Comparison of ENCODE assay signal across 9 mouse cellular contexts in genomic region chr4:55077133-55077889, GRCm38 (mm10).
DNase-seq lines count a peak whose midpoint lies in the region; ATAC-seq and TF ChIP-seq lines count a peak whose summit lies in the region.
"Had no signal": no experiment of that assay in that cellular context is flagged by ENCODE, and none has a peak within 500 bp of the region (broad histone marks: within the 10 kb centered on the region; RNA-seq: fewer than 3 reads in every experiment).

No protein-coding gene starts in this region.

- H3K9me3 ChIP-seq in forebrain, embryonic 13.5 days (replicated peaks) = no peaks in the 10 kb centered on the region
- H3K9me3 ChIP-seq in hindbrain, embryonic 15.5 days = no peaks in the 10 kb centered on the region
- H3K9me3 ChIP-seq: stomach, embryonic 15.5 days had no signal

- WGBS in forebrain, embryonic 13.5 days = 24% methylated on average over 11 of the region's 11 CpGs
- 16% methylated on average over 11 of the region's 11 CpGs for WGBS in hindbrain, embryonic 15.5 days

- H3K27ac ChIP-seq in gastrocnemius, adult 2 months = peak overlapping the region; percentile 77
- H3K27ac ChIP-seq in forebrain, embryonic 13.5 days = peak overlapping the region; percentile 92
- peak overlapping the region; percentile 69 for H3K27ac ChIP-seq in hindbrain, embryonic 15.5 days (replicated peaks)
- H3K27ac ChIP-seq: stomach, embryonic 15.5 days had no signal

- H3K4me3 ChIP-seq in gastrocnemius, adult 2 months = peak overlapping the region; percentile 52
- H3K4me3 ChIP-seq in forebrain, embryonic 13.5 days = no peak overlapping the region
- no peak overlapping the region for H3K4me3 ChIP-seq in hindbrain, embryonic 15.5 days
- H3K4me3 ChIP-seq: stomach, embryonic 15.5 days had no signal

- no peaks in the 10 kb centered on the region for H3K27me3 ChIP-seq in forebrain, embryonic 13.5 days
- no peaks in the 10 kb centered on the region for H3K27me3 ChIP-seq in hindbrain, embryonic 15.5 days
- H3K27me3 ChIP-seq: stomach, embryonic 15.5 days had no signal

- ATAC-seq in forebrain, embryonic 13.5 days = peak; percentile 78
- ATAC-seq in hindbrain, embryonic 15.5 days (ENCODE audit: low FRiP score, low read depth) = peak; percentile 68; the same call in 1 of the 2 replicates
- no peak for ATAC-seq in granulocyte monocyte progenitor cell, adult 5-6 weeks (replicated peaks; ENCODE audit: poor library complexity, severe bottlenecking)

- intact Hi-C loops in gastrocnemius, adult 2 months (cut with DNase I) = no loop called here
- intact Hi-C loops in left cerebral cortex, postnatal 10 days (cut with DNase I) = no loop called here

- peak overlapping the region; percentile 5; the same call in 1 of the 2 replicates for H3K4me2 ChIP-seq in forebrain, embryonic 13.5 days
- H3K4me2 ChIP-seq in hindbrain, embryonic 15.5 days = no peak overlapping the region
- H3K4me2 ChIP-seq: stomach, embryonic 15.5 days had no signal

- peaks cover 31% of the 10 kb centered on the region for H3K4me1 ChIP-seq in forebrain, embryonic 13.5 days
- peaks cover 21% of the 10 kb centered on the region for H3K4me1 ChIP-seq in hindbrain, embryonic 15.5 days (replicated peaks)

- DNase-seq in gastrocnemius, adult 2 months = peak; percentile 41
- DNase-seq in gastrocnemius, postnatal 4 days (ENCODE audit: low spot score in 2 of 2) = no peak
- peak; percentile 42 to 61 for DNase-seq in left cerebral cortex, postnatal 10 days (ENCODE audit: extremely low spot score in 1 of 2, low spot score in 2 of 2)
- peak; percentile 13 for DNase-seq in retina, adult 2 months (ENCODE audit: low read depth, low spot score)
- no peak for DNase-seq in urinary bladder, postnatal 25 days (ENCODE audit: low spot score)

- TF ChIP-seq CTCF in gastrocnemius, adult 2 months (IDR thresholded peaks at IDR 0.05) = no peak

- peaks cover 91% of the 10 kb centered on the region for H3K36me3 ChIP-seq in forebrain, embryonic 13.5 days (ENCODE audit: poor library complexity, severe bottlenecking)
- peaks cover 39% of the 10 kb centered on the region for H3K36me3 ChIP-seq in hindbrain, embryonic 15.5 days

- peak overlapping the region; percentile 8; the same call in 1 of the 2 replicates for H3K9ac ChIP-seq in forebrain, embryonic 13.5 days
- H3K9ac ChIP-seq in hindbrain, embryonic 15.5 days = no peak overlapping the region
- H3K9ac ChIP-seq: stomach, embryonic 15.5 days had no signal

Comparison
In these comparisons a context has a peak if more than half of its experiments do, and no peak if none do; other contexts are left out.
1. DNase-seq: peak in gastrocnemius, adult 2 months (single experiment), left cerebral cortex, postnatal 10 days (2 of 2) and retina, adult 2 months (single experiment); none in gastrocnemius, postnatal 4 days (0 of 2) and urinary bladder, postnatal 25 days (single experiment).
2. Peak in every context shown above with its lines, with median percentiles within 50 percentile points of each other: H3K27ac ChIP-seq.